In the genomic region with DNA sequence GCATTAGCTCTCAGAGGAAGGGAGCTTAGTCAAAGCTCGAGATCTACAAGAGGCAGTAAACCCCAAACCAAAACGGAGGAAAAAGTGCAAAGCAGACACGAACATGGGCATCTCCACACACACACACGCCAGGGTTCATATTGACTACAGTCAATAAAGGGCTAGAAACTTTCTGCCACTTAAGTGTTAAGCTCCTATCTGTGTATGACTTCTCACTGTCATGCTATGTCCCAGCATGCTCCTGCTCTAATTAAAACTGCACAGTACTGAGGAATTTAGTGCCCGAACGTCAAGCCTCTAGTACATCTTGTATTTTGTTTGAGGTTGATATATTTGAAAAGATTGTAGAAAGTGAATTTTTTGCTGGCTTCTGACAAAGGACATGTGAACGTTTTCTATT, we compare ENCODE assay signal across 27 mouse cellular contexts. TPM values are rescaled to one million over a fixed set of nuclear protein-coding genes. Genes with fewer than 3 reads are reported as not detected.
DNase-seq lines count a peak whose midpoint lies in the region; ATAC-seq and TF ChIP-seq lines count a peak whose summit lies in the region.
"Had no signal": no experiment of that assay in that cellular context is flagged by ENCODE, and none has a peak within 500 bp of the region (broad histone marks: within the 10 kb centered on the region; RNA-seq: fewer than 3 reads in every experiment).

No protein-coding gene starts in this region.

- 33% methylated on average over 7 of the region's 7 CpGs for WGBS in liver, embryonic 15.5 days (ENCODE audit: insufficient replicate concordance)
- 79% methylated on average over 7 of the region's 7 CpGs for WGBS in hindbrain, embryonic 13.5 days

- H3K9me3 ChIP-seq in CH12.LX (replicated peaks; ENCODE audit: low read length) (no peaks in the 10 kb centered on the region), MEL (replicated peaks; ENCODE audit: insufficient read depth, low read length) (no peaks in the 10 kb centered on the region)
- H3K9me3 ChIP-seq in liver, embryonic 15.5 days (replicated peaks), result no peaks in the 10 kb centered on the region
- H3K9me3 ChIP-seq in megakaryocyte, embryonic 14.5 days, result no peaks in the 10 kb centered on the region
- no peaks in the 10 kb centered on the region for H3K9me3 ChIP-seq in hindbrain, embryonic 13.5 days
- H3K9me3 ChIP-seq: midbrain, embryonic 15.5 days had no signal

- dilution Hi-C loops in CH12.LX (cut with MboI; ENCODE audit: extremely low pct_ligation_motif_present, extremely low pct_unique_long_range_greater_than_20kb, low sequenced_read_pairs), result no loop called here

- DNase-seq in CH12.LX (ENCODE audit: extremely low read depth) (no peak), MEL (ENCODE audit: low read depth, low spot score) (peak; percentile 66)
- no peak for DNase-seq in adrenal gland, postnatal 4 days (ENCODE audit: low spot score in 2 of 2)
- DNase-seq in cerebellum, adult 8-10 months, result no peak
- DNase-seq: adrenal gland, postnatal 10 days; B cell, adult 2 months; cerebellum, adult 18-20 months; cerebellum, postnatal 14 days; gastrocnemius, postnatal 14 days; heart, adult 18-20 months; heart, postnatal 36 days; kidney, postnatal 14 days; layer of hippocampus, adult 9-11 months; lung, adult 18-20 months; lung, postnatal 10 days; thymus, postnatal 4 days had no signal

- no peak overlapping the region for H3K9ac ChIP-seq in CH12.LX (ENCODE audit: insufficient read depth, low read depth)
- peak overlapping the region; percentile 67 for H3K9ac ChIP-seq in MEL (ENCODE audit: control insufficient read depth, low read depth, low read length, poor library complexity, severe bottlenecking)
- no peak overlapping the region for H3K9ac ChIP-seq in liver, embryonic 15.5 days
- H3K9ac ChIP-seq in hindbrain, embryonic 13.5 days, result no peak overlapping the region
- H3K9ac ChIP-seq: hindbrain, embryonic 14.5 days; midbrain, embryonic 15.5 days had no signal

- ATAC-seq in liver, embryonic 15.5 days (ENCODE audit: insufficient read depth), result no peak
- ATAC-seq in hindbrain, embryonic 13.5 days (ENCODE audit: low FRiP score), result no peak
- ATAC-seq: forebrain, embryonic 14.5 days; intestine, postnatal 0 days; midbrain, embryonic 15.5 days; Patski had no signal

- in situ Hi-C loops in CH12.LX (cut with MboI; ENCODE audit: low pct_ligation_motif_present, low pct_unique_long_range_greater_than_20kb, low sequenced_read_pairs), result no loop called here

- no peak for TF ChIP-seq EP300 in CH12.LX (IDR thresholded peaks at IDR 0.05; ENCODE audit: low read length)
- no peak for TF ChIP-seq EP300 in MEL (IDR thresholded peaks at IDR 0.05; ENCODE audit: low read depth in 1 of 2, low read length in 2 of 2)

- H3K79me2 ChIP-seq in CH12.LX (replicated peaks; ENCODE audit: control insufficient read depth, extremely low read depth, insufficient read depth, poor library complexity, severe bottlenecking), result no peaks in the 10 kb centered on the region
- H3K79me2 ChIP-seq in MEL (ENCODE audit: control insufficient read depth, insufficient read depth, low read length, poor library complexity), result no peaks in the 10 kb centered on the region; the same call in 1 of the 2 replicates

- H3K4me3 ChIP-seq in CH12.LX (replicated peaks in 1 of 3; ENCODE audit: low read depth in 2 of 3, low read length in 2 of 3, poor library complexity in 1 of 3), result no peak overlapping the region
- H3K4me3 ChIP-seq in MEL (ENCODE audit: control insufficient read depth in 1 of 2, insufficient read depth in 1 of 2, low read depth in 2 of 2, low read length in 2 of 2), result peak overlapping the region; percentile 67 to 71
- H3K4me3 ChIP-seq in liver, embryonic 15.5 days (replicated peaks), result no peak overlapping the region
- peak overlapping the region; percentile 91 for H3K4me3 ChIP-seq in megakaryocyte, embryonic 14.5 days (replicated peaks)
- H3K4me3 ChIP-seq in hindbrain, embryonic 13.5 days, result no peak overlapping the region
- H3K4me3 ChIP-seq: midbrain, embryonic 15.5 days had no signal

- no peak for TF ChIP-seq RAD21 in CH12.LX (IDR thresholded peaks at IDR 0.05; ENCODE audit: low read depth, low read length)
- no peak for TF ChIP-seq RAD21 in MEL (IDR thresholded peaks at IDR 0.05; ENCODE audit: low read depth, low read length)

- TF ChIP-seq CTCF in CH12.LX (conservative IDR thresholded peaks at IDR 0.05 in 1 of 2, IDR thresholded peaks at IDR 0.05 in 1 of 2; ENCODE audit: low read depth in 2 of 2, low read length in 2 of 2) (no peak), MEL (IDR thresholded peaks at IDR 0.05 in 2 of 3, conservative IDR thresholded peaks at IDR 0.05 in 1 of 3; ENCODE audit: control insufficient read depth in 1 of 3, insufficient read depth in 1 of 3, low read depth in 2 of 3, low read length in 3 of 3, poor library complexity in 1 of 3, severe bottlenecking in 1 of 3) (no peak)

- TF ChIP-seq POLR2A in CH12.LX (IDR thresholded peaks at IDR 0.05; ENCODE audit: low read depth, low read length) (no peak), MEL (IDR thresholded peaks at IDR 0.05; ENCODE audit: control insufficient read depth in 1 of 2, insufficient read depth in 1 of 2, low read depth in 1 of 2, low read length in 2 of 2, poor library complexity in 1 of 2) (no peak)

- H3K27me3 ChIP-seq in CH12.LX (replicated peaks), result no peaks in the 10 kb centered on the region
- H3K27me3 ChIP-seq in MEL (ENCODE audit: control insufficient read depth in 1 of 2, insufficient read depth in 2 of 2, low read length in 2 of 2), result no peaks in the 10 kb centered on the region
- H3K27me3 ChIP-seq in liver, embryonic 15.5 days, result no peaks in the 10 kb centered on the region
- no peaks in the 10 kb centered on the region for H3K27me3 ChIP-seq in megakaryocyte, embryonic 14.5 days (replicated peaks)
- H3K27me3 ChIP-seq in hindbrain, embryonic 13.5 days, result no peaks in the 10 kb centered on the region
- H3K27me3 ChIP-seq: midbrain, embryonic 15.5 days; Patski had no signal

- no peak overlapping the region for H3K27ac ChIP-seq in CH12.LX (ENCODE audit: insufficient read depth, low read depth)
- H3K27ac ChIP-seq in MEL (ENCODE audit: control insufficient read depth, low read depth, low read length), result peak overlapping the region; percentile 91
- H3K27ac ChIP-seq in liver, embryonic 15.5 days (replicated peaks), result no peak overlapping the region
- H3K27ac ChIP-seq in hindbrain, embryonic 13.5 days, result no peak overlapping the region
- H3K27ac ChIP-seq: hindbrain, embryonic 14.5 days; midbrain, embryonic 15.5 days had no signal

- peak overlapping the region; percentile 85 for H3K4me2 ChIP-seq in CH12.LX (ENCODE audit: insufficient read depth, low read depth, poor library complexity, severe bottlenecking)
- peak overlapping the region; percentile 27; the same call in 1 of the 2 replicates for H3K4me2 ChIP-seq in liver, embryonic 15.5 days
- H3K4me2 ChIP-seq in hindbrain, embryonic 13.5 days, result no peak overlapping the region
- H3K4me2 ChIP-seq: heart, embryonic 11.5 days; hindbrain, embryonic 14.5 days; midbrain, embryonic 15.5 days had no signal

- H3K4me1 ChIP-seq in CH12.LX (ENCODE audit: control insufficient read depth in 1 of 2, insufficient read depth in 2 of 2) (peaks cover 0 to 9% of the 10 kb centered on the region in 2 experiments; a peak in 2 of 4 replicates), MEL (ENCODE audit: control insufficient read depth in 1 of 2, insufficient read depth in 2 of 2, low read length in 2 of 2) (peaks cover 0 to 11% of the 10 kb centered on the region in 2 experiments; a peak in 2 of 4 replicates)
- no peaks in the 10 kb centered on the region for H3K4me1 ChIP-seq in liver, embryonic 15.5 days (replicated peaks)
- peaks cover 52% of the 10 kb centered on the region for H3K4me1 ChIP-seq in megakaryocyte, embryonic 14.5 days
- 0 out of 2 replicates have a peak, but pooled peaks cover 3% of the 10 kb centered on the region for H3K4me1 ChIP-seq in hindbrain, embryonic 13.5 days (replicated peaks)
- H3K4me1 ChIP-seq: midbrain, embryonic 15.5 days had no signal

- no peaks in the 10 kb centered on the region for H3K36me3 ChIP-seq in CH12.LX (replicated peaks in 1 of 2; ENCODE audit: control insufficient read depth in 1 of 2, insufficient read depth in 1 of 2, low read length in 1 of 2)
- H3K36me3 ChIP-seq in MEL (ENCODE audit: control insufficient read depth in 1 of 2, insufficient read depth in 2 of 2, low read length in 2 of 2), result peaks cover 0 to 5% of the 10 kb centered on the region in 2 experiments; a peak in 2 of 4 replicates
- no peaks in the 10 kb centered on the region for H3K36me3 ChIP-seq in liver, embryonic 15.5 days (replicated peaks)
- H3K36me3 ChIP-seq in megakaryocyte, embryonic 14.5 days (replicated peaks; ENCODE audit: low read length), result peaks cover 30% of the 10 kb centered on the region
- H3K36me3 ChIP-seq in hindbrain, embryonic 13.5 days, result no peaks in the 10 kb centered on the region
- H3K36me3 ChIP-seq: midbrain, embryonic 15.5 days had no signal

TF ChIP-seq in CH12.LX, 34 proteins besides CTCF, POLR2A, EP300 and RAD21:
- TF ChIP-seq ZC3H11A (IDR thresholded peaks at IDR 0.05; ENCODE audit: low read depth, low read length) (no peak), SIN3A (IDR thresholded peaks at IDR 0.05; ENCODE audit: low read length) (no peak)
TF ChIP-seq in CH12.LX: peak in this region for 0.

TF ChIP-seq in MEL, 35 proteins besides CTCF, POLR2A, EP300 and RAD21:
- no peak for TF ChIP-seq GABPA (IDR thresholded peaks at IDR 0.05; ENCODE audit: low read depth, low read length)
- TF ChIP-seq SIN3A (IDR thresholded peaks at IDR 0.05; ENCODE audit: low read length), result peak; percentile 5; the same call in 1 of the 2 replicates

RNA-seq across cellular contexts. Expression of a gene that starts 52.6 kb away (rescaled TPM):
- total RNA-seq in CH12.LX (2012; rRNA removed), result not detected in 2 replicates
- total RNA-seq in CH12.LX (2014; rRNA removed), result not detected in 2 replicates
- polyA plus RNA-seq in CH12.LX (2012; ENCODE audit: insufficient read length, low read depth), result not detected in 2 replicates
- 11.2 and 11.4 TPM in 2 replicates for total RNA-seq in MEL (2012; rRNA removed)
- 10 to 100 TPM in 1 of 2 experiments, not detected in 1; 19.9 TPM for polyA plus RNA-seq in MEL (2012; ENCODE audit: insufficient read depth in 1 of 2, insufficient read length in 2 of 2, low read depth in 1 of 2, low replicate concordance in 2 of 2, missing spikeins in 1 of 2)
- polyA plus RNA-seq in liver, embryonic 15.5 days (2015; fragmentation: Nextera tagmentation; extraction: Ambion mirVana), result 2.2 and 2.5 TPM in 2 replicates
- 38.9 and 110 TPM in 2 replicates for polyA plus RNA-seq in megakaryocyte, embryonic 14.5 days (2012; ENCODE audit: insufficient read depth, low replicate concordance)
- total RNA-seq in adrenal gland, postnatal 4 days (2021), result 1 to 10 TPM; 1.4 to 1.8 TPM
- 1.5 and 3.1 TPM in 2 replicates for polyA plus RNA-seq in hindbrain, embryonic 13.5 days (2015; fragmentation: Nextera tagmentation; extraction: Ambion mirVana)
- total RNA-seq: neutrophil, adult 5-6 weeks had no signal
- polyA plus RNA-seq: testis, adult 2 months had no signal

Comparison
In these comparisons a context has a peak if more than half of its experiments do, and no peak if none do; other contexts are left out.
1. H3K4me3 ChIP-seq: peak in MEL (2 of 2) and megakaryocyte, embryonic 14.5 days (single experiment); none in CH12.LX (0 of 3), liver, embryonic 15.5 days (single experiment) and hindbrain, embryonic 13.5 days (single experiment).